Mouse (Mus musculus) embryonic fibroblast, embryonic 13.5 days (primary cell): ENCODE results near the gene Faxc.

Experiments
- CTCF ChIP-seq: IDR thresholded peaks from 2 replicates; pipeline ENCODE4 v1.5.1; 2011; ENCODE audit warnings: mild to moderate bottlenecking, control low read depth, low read length, moderate library complexity, borderline replicate concordance; ENCODE audit not compliant: insufficient read depth
- POLR2A ChIP-seq: IDR thresholded peaks from 2 replicates; pipeline ENCODE4 v1.6.1; 2011; ENCODE audit warnings: low read depth, mild to moderate bottlenecking, control low read depth, low read length, moderate library complexity

DNA sequence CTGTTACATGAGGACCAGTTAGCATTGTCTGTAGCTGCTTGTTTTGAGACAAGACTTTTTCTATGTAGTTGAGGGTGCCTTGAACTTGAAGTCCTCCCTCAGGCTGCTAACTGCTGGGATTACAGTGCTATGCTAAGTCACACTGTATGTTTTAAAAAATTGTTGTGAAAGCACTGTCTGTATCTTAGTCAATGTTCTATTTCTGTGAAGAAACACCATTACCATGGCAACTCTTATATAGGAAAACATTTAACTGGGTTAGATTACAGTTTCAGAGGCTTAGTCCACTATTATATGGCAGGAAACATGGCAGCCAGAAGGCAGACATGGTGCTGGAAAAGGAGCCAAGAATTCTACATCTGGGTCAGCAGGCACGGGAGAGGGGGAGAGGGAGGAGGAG lies 40.8 kb downstream of the Faxc start:
- TF ChIP-seq CTCF = no peak
- TF ChIP-seq POLR2A = no peak
